Mouse (Mus musculus): ENCODE results near the gene Ankrd44. TPM values are rescaled to one million over a fixed set of nuclear protein-coding genes. Genes with fewer than 3 reads are reported as not detected.

Gene Ankrd44
- polyA plus RNA-seq, 1 experiment from 2014 or later = 7.6 TPM

DNA sequence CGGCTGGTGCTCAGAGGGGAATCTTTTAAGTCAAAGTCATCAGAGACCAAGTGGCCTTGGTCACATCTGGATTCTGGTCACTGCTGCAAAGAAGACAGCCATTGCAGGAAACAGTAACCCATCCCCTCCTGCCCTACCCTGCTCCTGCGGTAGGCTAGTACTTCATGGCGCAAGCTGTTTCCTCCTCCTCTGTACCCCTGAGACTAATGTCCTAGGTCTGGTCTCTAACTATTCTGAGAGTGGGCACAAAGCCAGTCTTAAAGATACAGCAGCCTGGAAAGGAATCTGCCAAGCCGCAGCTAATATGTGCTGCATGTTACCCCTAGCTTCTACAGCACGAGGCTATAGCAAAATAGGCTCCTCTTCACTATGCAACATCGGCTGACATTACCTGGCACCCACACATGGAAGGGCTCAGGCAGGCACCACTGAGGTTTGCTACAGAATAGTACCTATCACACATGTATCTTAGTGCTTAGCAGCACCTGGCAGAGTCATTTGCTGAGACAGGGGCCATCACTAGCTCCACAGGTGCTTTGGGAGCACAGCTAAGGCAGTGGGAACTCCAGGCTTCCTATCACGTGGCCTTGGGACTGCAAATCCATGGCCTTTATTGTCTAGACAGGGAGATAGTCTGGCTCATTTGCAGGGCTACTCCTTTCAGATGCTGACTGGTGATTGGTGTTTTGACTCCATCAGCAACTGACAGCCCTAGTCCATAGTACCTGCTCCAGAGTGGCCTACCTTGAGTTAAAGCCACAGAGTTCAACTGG, 13.7 kb downstream of the Ankrd44 start:
- 54% methylated on average over 7 of the region's 7 CpGs for WGBS
- ATAC-seq = peak; percentile 52
- no peak overlapping the region for H3K9ac ChIP-seq (ENCODE audit: low read depth, low read length)
- H3K27ac ChIP-seq (ENCODE audit: low read length) = no peak overlapping the region
- H3K27me3 ChIP-seq (replicated peaks; ENCODE audit: control insufficient read depth, insufficient read depth, low read length) = no peaks in the 10 kb centered on the region
- no peaks in the 10 kb centered on the region for H3K9me3 ChIP-seq (ENCODE audit: control insufficient read depth, low read length)
- no peaks in the 10 kb centered on the region for H3K36me3 ChIP-seq (ENCODE audit: control insufficient read depth, insufficient read depth, low read length)
- no peak overlapping the region for H3K4me2 ChIP-seq (ENCODE audit: low read depth, low read length)
- no peak overlapping the region for H3K4me3 ChIP-seq (ENCODE audit: low read length)
- peaks cover 22% of the 10 kb centered on the region for H3K4me1 ChIP-seq (ENCODE audit: control insufficient read depth, insufficient read depth, low read length)

DNA sequence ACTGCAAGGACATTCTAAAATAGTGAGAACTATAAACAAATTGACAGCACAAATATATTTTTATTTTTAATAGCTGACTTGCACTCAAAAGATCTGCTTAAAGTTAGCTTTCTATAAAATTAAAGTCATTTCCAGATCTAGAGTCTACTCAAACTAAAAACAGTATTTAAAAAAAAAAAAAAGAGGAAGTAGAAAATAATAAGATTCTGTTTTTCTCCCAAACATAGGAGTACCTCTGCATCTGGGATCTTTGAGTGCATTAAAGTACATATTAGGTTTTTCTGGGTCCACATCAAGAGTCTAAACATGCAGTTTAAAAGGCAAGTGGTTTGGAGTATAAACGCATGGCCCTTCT, 15.0 kb downstream of the Ankrd44 start:
- WGBS = 89% methylated on average over 1 of the region's 1 CpGs

DNA sequence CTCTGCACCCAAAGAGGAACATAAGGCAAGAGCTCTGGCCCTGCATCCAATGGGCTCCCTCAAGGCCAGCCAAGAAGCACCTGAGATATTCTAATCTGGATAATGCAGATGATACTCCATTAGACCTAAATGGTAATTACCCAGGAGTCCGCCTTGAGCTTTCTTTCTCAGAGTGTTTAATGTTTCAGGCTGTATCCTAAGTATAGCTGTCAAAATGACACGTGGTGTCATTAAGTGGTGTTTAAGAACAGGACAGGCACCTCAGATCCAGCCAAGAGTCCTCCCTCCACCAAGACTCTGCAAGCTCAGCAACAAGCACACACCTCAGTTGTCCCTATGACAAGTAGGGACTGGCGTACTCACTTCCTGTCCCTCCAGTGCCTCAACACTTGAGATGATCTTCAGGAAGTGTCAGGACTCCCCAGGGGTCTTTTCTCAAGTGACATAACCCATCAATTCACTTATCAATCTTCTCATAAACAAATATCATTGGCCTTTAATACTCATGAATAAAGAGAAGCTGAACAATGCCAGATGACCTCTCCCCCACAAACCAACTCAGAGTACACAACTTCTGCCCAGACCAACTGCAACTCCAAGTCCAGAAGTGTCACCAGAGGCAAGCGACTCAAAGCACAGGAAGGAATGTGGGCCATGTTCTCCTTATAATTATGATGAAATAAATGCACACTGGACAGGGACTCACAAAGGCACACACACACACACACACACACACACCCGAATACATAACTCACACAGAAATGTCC, 15.5 kb downstream of the Ankrd44 start:
- Histone ChIP-seq H3K4me3 (ENCODE audit: low read length) (no peak overlapping the region), H3K9me3 (ENCODE audit: control insufficient read depth, low read length) (no peaks in the 10 kb centered on the region), H3K27ac (ENCODE audit: low read length) (no peak overlapping the region), H3K4me2 (ENCODE audit: low read depth, low read length) (no peak overlapping the region), H3K27me3 (replicated peaks; ENCODE audit: control insufficient read depth, insufficient read depth, low read length) (no peaks in the 10 kb centered on the region), H3K4me1 (ENCODE audit: control insufficient read depth, insufficient read depth, low read length) (peaks cover 35% of the 10 kb centered on the region), H3K9ac (ENCODE audit: low read depth, low read length) (no peak overlapping the region), H3K36me3 (ENCODE audit: control insufficient read depth, insufficient read depth, low read length) (no peaks in the 10 kb centered on the region)
- ATAC-seq = no peak
- 73% methylated on average over 5 of the region's 5 CpGs for WGBS

More for the DNA sequence above, 15.0 kb downstream of the Ankrd44 start:
- H3K36me3 ChIP-seq (ENCODE audit: control insufficient read depth, insufficient read depth, low read length) = no peaks in the 10 kb centered on the region
- H3K4me1 ChIP-seq (ENCODE audit: control insufficient read depth, insufficient read depth, low read length) = peaks cover 29% of the 10 kb centered on the region
- H3K9me3 ChIP-seq (ENCODE audit: control insufficient read depth, low read length) = no peaks in the 10 kb centered on the region
- no peaks in the 10 kb centered on the region for H3K27me3 ChIP-seq (replicated peaks; ENCODE audit: control insufficient read depth, insufficient read depth, low read length)
- H3K9ac ChIP-seq (ENCODE audit: low read depth, low read length) = no peak overlapping the region
- no peak for ATAC-seq
- no peak overlapping the region for H3K4me3 ChIP-seq (ENCODE audit: low read length)
- H3K4me2 ChIP-seq (ENCODE audit: low read depth, low read length) = no peak overlapping the region
- H3K27ac ChIP-seq (ENCODE audit: low read length) = no peak overlapping the region

DNA sequence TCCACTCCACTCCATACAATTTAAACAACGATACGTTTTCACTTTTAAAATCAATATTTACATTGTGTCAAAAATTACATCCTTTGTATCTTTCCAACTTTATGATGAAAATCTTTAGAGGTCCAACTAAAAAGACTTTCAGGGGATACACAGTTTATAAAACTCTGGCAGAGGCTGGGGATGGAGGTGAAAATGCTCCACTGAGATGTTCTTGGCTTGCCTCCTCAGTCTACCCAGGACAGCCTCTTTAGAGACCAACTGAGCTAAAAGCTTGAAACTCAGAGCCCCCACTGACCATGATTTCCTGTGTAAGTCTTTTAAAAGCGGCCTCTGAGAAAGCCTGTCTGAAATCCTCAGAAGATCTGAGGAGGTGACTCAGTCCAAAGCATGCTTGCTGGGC, 17.4 kb downstream of the Ankrd44 start:
- Histone ChIP-seq H3K27me3 (replicated peaks; ENCODE audit: control insufficient read depth, insufficient read depth, low read length) (no peaks in the 10 kb centered on the region), H3K36me3 (ENCODE audit: control insufficient read depth, insufficient read depth, low read length) (no peaks in the 10 kb centered on the region), H3K4me2 (ENCODE audit: low read depth, low read length) (no peak overlapping the region), H3K4me3 (ENCODE audit: low read length) (no peak overlapping the region), H3K27ac (ENCODE audit: low read length) (no peak overlapping the region), H3K4me1 (ENCODE audit: control insufficient read depth, insufficient read depth, low read length) (peaks cover 34% of the 10 kb centered on the region), H3K9ac (ENCODE audit: low read depth, low read length) (no peak overlapping the region), H3K9me3 (ENCODE audit: control insufficient read depth, low read length) (no peaks in the 10 kb centered on the region)
- WGBS = 38% methylated on average over 3 of the region's 3 CpGs
- ATAC-seq = no peak

DNA sequence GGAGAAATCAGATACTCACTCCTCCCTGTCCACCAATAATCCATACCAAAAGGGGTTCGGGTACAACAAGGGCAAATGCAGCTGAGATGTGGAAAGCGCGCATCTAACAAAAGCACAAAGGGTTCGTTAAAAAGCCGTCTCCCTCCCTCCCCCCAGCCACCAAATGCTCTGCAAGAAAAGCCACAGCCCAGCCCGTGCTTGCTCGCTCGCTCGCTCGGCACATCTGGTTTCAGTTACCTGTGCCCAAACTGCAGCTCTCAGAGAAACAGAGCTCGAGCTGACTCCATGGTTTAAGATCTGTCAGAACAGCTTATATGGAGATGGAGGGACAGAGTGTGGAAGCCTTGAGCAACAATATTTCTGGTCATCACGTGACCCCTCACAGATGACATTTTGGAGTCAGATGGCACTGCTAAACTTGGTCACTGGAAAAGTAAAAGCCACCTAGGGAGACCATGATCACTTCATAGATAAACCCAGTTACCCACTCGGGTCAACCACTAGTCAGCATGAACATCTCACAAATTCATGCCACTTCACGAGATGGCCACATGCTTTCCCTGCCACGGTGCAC, 19.0 kb downstream of the Ankrd44 start:
- peaks cover 26% of the 10 kb centered on the region for H3K4me1 ChIP-seq (ENCODE audit: control insufficient read depth, insufficient read depth, low read length)
- no peak overlapping the region for H3K4me2 ChIP-seq (ENCODE audit: low read depth, low read length)
- H3K9ac ChIP-seq (ENCODE audit: low read depth, low read length) = no peak overlapping the region
- ATAC-seq = no peak
- no peaks in the 10 kb centered on the region for H3K9me3 ChIP-seq (ENCODE audit: control insufficient read depth, low read length)
- H3K36me3 ChIP-seq (ENCODE audit: control insufficient read depth, insufficient read depth, low read length) = no peaks in the 10 kb centered on the region
- no peaks in the 10 kb centered on the region for H3K27me3 ChIP-seq (replicated peaks; ENCODE audit: control insufficient read depth, insufficient read depth, low read length)
- no peak overlapping the region for H3K27ac ChIP-seq (ENCODE audit: low read length)
- 70% methylated on average over 15 of the region's 15 CpGs for WGBS
- no peak overlapping the region for H3K4me3 ChIP-seq (ENCODE audit: low read length)

DNA sequence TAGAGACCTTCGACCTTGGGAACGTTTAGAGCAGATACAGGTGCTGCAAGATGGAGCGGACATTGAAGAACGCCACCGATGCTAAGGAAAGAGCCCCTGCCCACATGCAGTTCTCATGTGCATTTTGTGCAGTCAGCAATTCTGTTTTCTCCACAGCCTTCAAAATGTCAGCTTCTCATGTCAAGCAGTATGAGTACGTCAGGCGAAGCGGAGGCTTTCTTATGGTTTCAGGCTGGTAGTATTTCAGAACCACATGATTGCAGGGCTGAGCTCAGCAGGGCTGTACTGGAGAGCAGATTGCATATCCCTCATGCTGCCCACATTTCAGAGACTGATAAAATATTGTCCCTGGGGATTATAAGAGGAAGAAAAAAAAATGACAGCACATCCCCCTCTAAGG, 19.9 kb downstream of the Ankrd44 start:
- Histone ChIP-seq H3K4me1 (ENCODE audit: control insufficient read depth, insufficient read depth, low read length) (peaks cover 22% of the 10 kb centered on the region), H3K36me3 (ENCODE audit: control insufficient read depth, insufficient read depth, low read length) (no peaks in the 10 kb centered on the region)
- ATAC-seq = no peak

GRCm38 (mm10) chr1:54905632-54906031, 20.6 kb downstream of the Ankrd44 start:
- H3K4me2 ChIP-seq (ENCODE audit: low read depth, low read length) = no peak overlapping the region
- peak overlapping the region; percentile 44 for H3K9ac ChIP-seq (ENCODE audit: low read depth, low read length)
- ATAC-seq = peak; percentile 43
- WGBS = 39% methylated on average over 7 of the region's 7 CpGs
- H3K9me3 ChIP-seq (ENCODE audit: control insufficient read depth, low read length) = no peaks in the 10 kb centered on the region
- H3K27me3 ChIP-seq (replicated peaks; ENCODE audit: control insufficient read depth, insufficient read depth, low read length) = no peaks in the 10 kb centered on the region
- H3K4me3 ChIP-seq (ENCODE audit: low read length) = no peak overlapping the region
- no peaks in the 10 kb centered on the region for H3K36me3 ChIP-seq (ENCODE audit: control insufficient read depth, insufficient read depth, low read length)
- peaks cover 24% of the 10 kb centered on the region for H3K4me1 ChIP-seq (ENCODE audit: control insufficient read depth, insufficient read depth, low read length)
- H3K27ac ChIP-seq (ENCODE audit: low read length) = no peak overlapping the region

More for the DNA sequence above, 19.9 kb downstream of the Ankrd44 start:
- 81% methylated on average over 8 of the region's 8 CpGs for WGBS
- H3K9ac ChIP-seq (ENCODE audit: low read depth, low read length) = no peak overlapping the region
- H3K9me3 ChIP-seq (ENCODE audit: control insufficient read depth, low read length) = no peaks in the 10 kb centered on the region
- H3K4me2 ChIP-seq (ENCODE audit: low read depth, low read length) = no peak overlapping the region
- no peak overlapping the region for H3K27ac ChIP-seq (ENCODE audit: low read length)
- H3K4me3 ChIP-seq (ENCODE audit: low read length) = no peak overlapping the region
- H3K27me3 ChIP-seq (replicated peaks; ENCODE audit: control insufficient read depth, insufficient read depth, low read length) = no peaks in the 10 kb centered on the region

GRCm38 (mm10) chr1:54904165-54904564, 22.0 kb downstream of the Ankrd44 start:
- H3K9me3 ChIP-seq (ENCODE audit: control insufficient read depth, low read length) = no peaks in the 10 kb centered on the region
- 87% methylated on average over 2 of the region's 2 CpGs for WGBS
- no peak overlapping the region for H3K4me2 ChIP-seq (ENCODE audit: low read depth, low read length)
- no peak overlapping the region for H3K9ac ChIP-seq (ENCODE audit: low read depth, low read length)
- no peaks in the 10 kb centered on the region for H3K27me3 ChIP-seq (replicated peaks; ENCODE audit: control insufficient read depth, insufficient read depth, low read length)
- H3K36me3 ChIP-seq (ENCODE audit: control insufficient read depth, insufficient read depth, low read length) = no peaks in the 10 kb centered on the region
- no peak for ATAC-seq
- H3K4me3 ChIP-seq (ENCODE audit: low read length) = no peak overlapping the region
- H3K27ac ChIP-seq (ENCODE audit: low read length) = no peak overlapping the region
- peaks cover 22% of the 10 kb centered on the region for H3K4me1 ChIP-seq (ENCODE audit: control insufficient read depth, insufficient read depth, low read length)

DNA sequence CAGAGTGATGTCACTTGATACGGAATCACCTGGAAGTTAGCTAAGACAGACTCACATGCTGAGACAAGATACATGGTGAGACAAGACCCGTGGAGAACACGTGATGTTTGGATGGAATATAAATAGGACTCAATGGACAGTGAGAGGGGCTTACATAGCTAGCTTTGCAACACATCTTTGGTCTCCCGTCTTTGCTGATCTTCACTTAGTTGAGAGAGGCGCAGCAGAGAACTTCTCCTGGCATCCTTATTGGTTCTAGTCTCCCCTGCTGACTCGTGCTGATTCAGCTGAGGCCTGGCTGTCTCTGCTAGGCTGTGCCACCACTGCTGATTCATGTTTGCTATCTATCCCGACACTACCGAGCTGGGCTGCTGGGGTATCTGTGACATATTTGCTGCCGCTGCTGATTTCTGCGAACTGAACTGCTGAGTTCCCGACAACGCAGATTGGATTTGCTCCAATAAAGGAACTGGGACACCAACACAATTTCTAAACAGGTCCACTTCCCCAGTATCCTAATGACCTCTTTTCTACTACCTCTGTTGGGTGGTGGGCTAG, 23.4 kb downstream of the Ankrd44 start:
- no peaks in the 10 kb centered on the region for H3K9me3 ChIP-seq (ENCODE audit: control insufficient read depth, low read length)
- no peak overlapping the region for H3K9ac ChIP-seq (ENCODE audit: low read depth, low read length)
- no peak overlapping the region for H3K27ac ChIP-seq (ENCODE audit: low read length)
- no peaks in the 10 kb centered on the region for H3K27me3 ChIP-seq (replicated peaks; ENCODE audit: control insufficient read depth, insufficient read depth, low read length)
- no peaks in the 10 kb centered on the region for H3K36me3 ChIP-seq (ENCODE audit: control insufficient read depth, insufficient read depth, low read length)
- no peak overlapping the region for H3K4me3 ChIP-seq (ENCODE audit: low read length)
- H3K4me2 ChIP-seq (ENCODE audit: low read depth, low read length) = no peak overlapping the region
- no peak for ATAC-seq
- 90% methylated on average over 12 of the region's 12 CpGs for WGBS
- peaks cover 26% of the 10 kb centered on the region for H3K4me1 ChIP-seq (ENCODE audit: control insufficient read depth, insufficient read depth, low read length)
